Mouse (Mus musculus) thymus, adult 2 months (tissue): ENCODE results near the gene Mansc1.

Experiments
- CTCF ChIP-seq: fragments of 200-500 bp; IDR thresholded peaks from 2 replicates; pipeline ENCODE4 v1.5.1; 2012; ENCODE audit warnings: mild to moderate bottlenecking, control low read depth, low read length, moderate library complexity, borderline replicate concordance; ENCODE audit not compliant: control insufficient read depth, poor library complexity, insufficient read depth; ENCODE audit errors: extremely low read depth
- POLR2A ChIP-seq: fragments of 200-500 bp; IDR thresholded peaks from 2 replicates; pipeline ENCODE4 v1.6.1; 2012; ENCODE audit warnings: mild to moderate bottlenecking, low read length, control low read depth, moderate library complexity; ENCODE audit not compliant: control insufficient read depth, poor library complexity, insufficient read depth; ENCODE audit errors: extremely low read depth

GRCm38 (mm10) chr6:134584616-134585015 lies 47.7 kb downstream of the Mansc1 start:
- TF ChIP-seq CTCF (no peak), POLR2A (no peak)
